24 mouse cellular contexts compared by ENCODE assay signal in the genomic region with DNA sequence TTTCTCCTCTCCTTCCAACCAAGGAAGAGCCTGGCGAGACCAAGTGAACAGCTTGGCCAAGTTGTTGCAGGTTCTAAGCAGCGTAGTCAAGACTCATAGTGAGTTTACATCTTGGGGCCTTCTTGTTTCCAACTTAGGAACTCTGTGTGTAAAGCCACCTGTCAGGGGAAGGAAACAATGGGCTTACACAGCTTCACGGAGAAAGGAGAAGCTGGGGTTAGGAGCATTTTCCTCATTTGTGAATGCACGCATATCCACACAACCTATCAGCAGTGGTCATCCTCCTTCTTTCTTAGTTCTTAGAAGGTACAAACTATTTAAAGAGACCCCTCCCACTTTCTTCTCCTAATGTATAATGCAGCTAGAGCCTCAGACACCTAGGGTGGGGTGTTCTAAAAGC. TPM values are rescaled to one million over a fixed set of nuclear protein-coding genes. Genes with fewer than 3 reads are reported as not detected.
A peak's percentile ranks its signal among the peaks of the same experiment; 100 is the strongest.
DNase-seq lines count a peak whose midpoint lies in the region; ATAC-seq and TF ChIP-seq lines count a peak whose summit lies in the region.
"Had no signal": no experiment of that assay in that cellular context is flagged by ENCODE, and none has a peak within 500 bp of the region (broad histone marks: within the 10 kb centered on the region; RNA-seq: fewer than 3 reads in every experiment).

No protein-coding gene starts in this region.

- no peak for TF ChIP-seq RAD21 in MEL (IDR thresholded peaks at IDR 0.05; ENCODE audit: low read depth, low read length)

- no peaks in the 10 kb centered on the region for H3K27me3 ChIP-seq in MEL (ENCODE audit: control insufficient read depth in 1 of 2, insufficient read depth in 2 of 2, low read length in 2 of 2)
- H3K27me3 ChIP-seq: embryonic facial prominence, embryonic 13.5 days; embryonic facial prominence, embryonic 15.5 days; Patski had no signal

- no peaks in the 10 kb centered on the region for H3K9me3 ChIP-seq in MEL (replicated peaks; ENCODE audit: insufficient read depth, low read length)
- H3K9me3 ChIP-seq: embryonic facial prominence, embryonic 13.5 days; embryonic facial prominence, embryonic 15.5 days; forebrain, embryonic 10.5 days; forebrain, embryonic 12.5 days had no signal

- H3K9ac ChIP-seq in MEL (ENCODE audit: control insufficient read depth, low read depth, low read length, poor library complexity, severe bottlenecking), result no peak overlapping the region
- H3K9ac ChIP-seq: embryonic facial prominence, embryonic 13.5 days; embryonic facial prominence, embryonic 15.5 days; forebrain, embryonic 12.5 days had no signal

- no peaks in the 10 kb centered on the region for H3K79me2 ChIP-seq in MEL (ENCODE audit: control insufficient read depth, insufficient read depth, low read length, poor library complexity)

- no peak overlapping the region for H3K27ac ChIP-seq in MEL (ENCODE audit: control insufficient read depth, low read depth, low read length)
- H3K27ac ChIP-seq: embryonic facial prominence, embryonic 13.5 days; embryonic facial prominence, embryonic 15.5 days; forebrain, embryonic 10.5 days; forebrain, embryonic 12.5 days had no signal

- peaks cover 2 to 17% of the 10 kb centered on the region in 2 experiments; a peak in 3 of 4 replicates for H3K4me1 ChIP-seq in MEL (ENCODE audit: control insufficient read depth in 1 of 2, insufficient read depth in 2 of 2, low read length in 2 of 2)
- H3K4me1 ChIP-seq: embryonic facial prominence, embryonic 13.5 days; embryonic facial prominence, embryonic 15.5 days; forebrain, embryonic 12.5 days had no signal

- peaks cover 0 to 15% of the 10 kb centered on the region in 2 experiments; a peak in 2 of 4 replicates for H3K36me3 ChIP-seq in MEL (ENCODE audit: control insufficient read depth in 1 of 2, insufficient read depth in 2 of 2, low read length in 2 of 2)
- H3K36me3 ChIP-seq: embryonic facial prominence, embryonic 13.5 days; embryonic facial prominence, embryonic 15.5 days; forebrain, embryonic 10.5 days; forebrain, embryonic 12.5 days had no signal

- TF ChIP-seq POLR2A in MEL (IDR thresholded peaks at IDR 0.05; ENCODE audit: control insufficient read depth in 1 of 2, insufficient read depth in 1 of 2, low read depth in 1 of 2, low read length in 2 of 2, poor library complexity in 1 of 2), result no peak

- no peak; a peak in 1 of 4 replicates for TF ChIP-seq EP300 in MEL (IDR thresholded peaks at IDR 0.05; ENCODE audit: low read depth in 1 of 2, low read length in 2 of 2)

- TF ChIP-seq CTCF in MEL (IDR thresholded peaks at IDR 0.05 in 2 of 3, conservative IDR thresholded peaks at IDR 0.05 in 1 of 3; ENCODE audit: control insufficient read depth in 1 of 3, insufficient read depth in 1 of 3, low read depth in 2 of 3, low read length in 3 of 3, poor library complexity in 1 of 3, severe bottlenecking in 1 of 3), result no peak

- peak; percentile 80 for DNase-seq in MEL (ENCODE audit: low read depth, low spot score)
- DNase-seq in lung, postnatal 25 days (ENCODE audit: low spot score), result no peak
- DNase-seq in adrenal gland, adult 2 months, result no peak
- DNase-seq in adrenal gland, postnatal 4 days (ENCODE audit: low spot score in 2 of 2), result no peak
- DNase-seq: adrenal gland, adult 8-10 months; adrenal gland, postnatal 14 days; adrenal gland, postnatal 36 days; cerebellum, adult 11 months; cerebellum, adult 2 months; cerebellum, adult 9-10 months; cerebellum, postnatal 10 days; cerebellum, postnatal 25 days; embryo, embryonic 11 days had no signal

- no peak overlapping the region for H3K4me3 ChIP-seq in MEL (ENCODE audit: control insufficient read depth in 1 of 2, insufficient read depth in 1 of 2, low read depth in 2 of 2, low read length in 2 of 2)
- H3K4me3 ChIP-seq: embryonic facial prominence, embryonic 13.5 days; embryonic facial prominence, embryonic 15.5 days; erythroblast, embryonic 14.5 days; forebrain, embryonic 10.5 days; forebrain, embryonic 12.5 days had no signal

- ATAC-seq in common myeloid progenitor, adult 5-6 weeks (replicated peaks; ENCODE audit: low read depth, poor library complexity, severe bottlenecking), result 0 out of 2 replicates have a peak, but pooled peaks have one; percentile 25
- peak; percentile 17 to 67; a peak in 3 of 4 replicates for ATAC-seq in hematopoietic stem cell, adult 5-6 weeks (replicated peaks in 1 of 2; ENCODE audit: insufficient read depth in 1 of 2, low FRiP score in 2 of 2, low TSS enrichment in 1 of 2, low read depth in 1 of 2, poor library complexity in 2 of 2, severe bottlenecking in 2 of 2)
- peak; percentile 52; the same call in 1 of the 2 replicates for ATAC-seq in megakaryocyte progenitor cell, adult 5-6 weeks (replicated peaks; ENCODE audit: poor library complexity)
- ATAC-seq: forebrain, embryonic 14.5 days; forebrain, embryonic 16.5 days; Patski had no signal

TF ChIP-seq in MEL, 35 proteins besides CTCF, POLR2A, EP300 and RAD21:
- no peak for TF ChIP-seq MAX (IDR thresholded peaks at IDR 0.05; ENCODE audit: low read length)
- TF ChIP-seq MYC (IDR thresholded peaks at IDR 0.05; ENCODE audit: low read depth, low read length), result 0 out of 2 replicates have a peak, but pooled peaks have one; percentile 27

RNA-seq across cellular contexts. Expression of a gene that starts 11.9 kb away (rescaled TPM):
- 66.6 and 69.4 TPM in 2 replicates for total RNA-seq in MEL (2012; rRNA removed)
- 10 to 100 TPM; 54.8 to 61.4 TPM for polyA plus RNA-seq in MEL (2012; ENCODE audit: insufficient read depth in 1 of 2, insufficient read length in 2 of 2, low read depth in 1 of 2, low replicate concordance in 2 of 2, missing spikeins in 1 of 2)
- total RNA-seq in common myeloid progenitor, adult 5-6 weeks (2017), result 23.7 and 32.2 TPM in 2 replicates
- total RNA-seq in hematopoietic stem cell, adult 5-6 weeks (2017), result 33.6 and 35.1 TPM in 2 replicates
- 23.0 and 26.2 TPM in 2 replicates for total RNA-seq in megakaryocyte progenitor cell, adult 5-6 weeks (2015)
- 22.7 and 25.4 TPM in 2 replicates for total RNA-seq in megakaryocyte progenitor cell, adult 5-6 weeks (2017)
- 10 to 100 TPM; 69.6 to 90.3 TPM for total RNA-seq in adrenal gland, adult 2 months (2021)
- polyA plus RNA-seq in adrenal gland, adult 2 months (2012; rRNA removed), result 20.6 and 28.6 TPM in 2 replicates
- total RNA-seq in adrenal gland, postnatal 4 days (2021), result 10 to 100 TPM; 72.2 to 75.9 TPM
